ENCODE assay signal across 10 mouse cellular contexts in genomic region chr1:154999501-155000131, GRCm38 (mm10).
DNase-seq lines count a peak whose midpoint lies in the region.
"Had no signal": no experiment of that assay in that cellular context is flagged by ENCODE, and none has a peak within 500 bp of the region (broad histone marks: within the 10 kb centered on the region; RNA-seq: fewer than 3 reads in every experiment).

No protein-coding gene starts in this region.

- peak; percentile 37 for DNase-seq in adrenal gland, postnatal 10 days
- no peak for DNase-seq in adrenal gland, postnatal 4 days (ENCODE audit: low spot score in 2 of 2)
- peak; percentile 28 for DNase-seq in lung, postnatal 10 days
- DNase-seq in lung, postnatal 14 days, result no peak
- peak; percentile 92 for DNase-seq in cerebellum, postnatal 25 days
- peak; percentile 28 for DNase-seq in telencephalon, adult 2 months (ENCODE audit: low read depth, low spot score)
- no peak for DNase-seq in spleen, postnatal 10 days (ENCODE audit: low spot score in 2 of 2)
- DNase-seq in spleen, postnatal 36 days (ENCODE audit: low spot score in 2 of 2), result no peak
- DNase-seq: gastrocnemius, adult 2 months; midbrain, embryonic 14.5 days had no signal

Comparison
In these comparisons a context has a peak if more than half of its experiments do, and no peak if none do; other contexts are left out.
1. DNase-seq: peak in adrenal gland, postnatal 10 days (single experiment), lung, postnatal 10 days (single experiment), cerebellum, postnatal 25 days (2 of 2) and telencephalon, adult 2 months (single experiment); none in adrenal gland, postnatal 4 days (0 of 2), lung, postnatal 14 days (single experiment), spleen, postnatal 10 days (0 of 2) and spleen, postnatal 36 days (0 of 2).